Mouse (Mus musculus): ENCODE data around the gene Trim41.
"Not testable (repeated sequence)": the region's sequence is repeated elsewhere in the genome, so short reads cannot be mapped to it uniquely, and the experiment has no call there.

DNA sequence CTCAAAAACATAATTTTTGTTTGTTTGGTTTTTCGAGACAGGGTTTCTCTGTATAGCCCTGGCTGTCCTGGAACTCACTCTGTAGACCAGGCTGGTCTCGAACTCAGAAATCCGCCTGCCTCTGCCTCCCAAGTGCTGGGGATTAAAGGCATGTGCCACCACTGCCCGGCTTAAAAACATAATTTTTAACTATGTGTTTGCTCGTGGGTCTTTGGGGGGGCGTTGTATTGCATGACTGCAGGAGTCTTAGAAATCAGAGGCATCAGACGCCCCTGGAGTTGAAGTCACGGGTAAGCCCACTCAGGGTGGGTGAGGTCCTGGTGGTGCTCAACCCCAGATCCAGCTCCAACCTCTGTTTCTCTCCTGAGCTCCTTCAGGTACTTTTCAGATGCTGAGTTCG, 25.3 kb downstream of the Trim41 start:
- TF ChIP-seq CTCF (IDR thresholded peaks at IDR 0.05; ENCODE audit: low read depth); EP300 (optimal IDR thresholded peaks at IDR 0.05): not testable (repeated sequence)

Measured in stomach, postnatal 0 days (tissue).